Comparison of ENCODE assay signal across 13 mouse cellular contexts in genomic region chr4:43309696-43310338, GRCm38 (mm10). TPM values are rescaled to one million over a fixed set of nuclear protein-coding genes. Genes with fewer than 3 reads are reported as not detected.
A peak's percentile ranks its signal among the peaks of the same experiment; 100 is the strongest.
DNase-seq lines count a peak whose midpoint lies in the region; ATAC-seq and TF ChIP-seq lines count a peak whose summit lies in the region.
"Had no signal": no experiment of that assay in that cellular context is flagged by ENCODE, and none has a peak within 500 bp of the region (broad histone marks: within the 10 kb centered on the region; RNA-seq: fewer than 3 reads in every experiment).

No protein-coding gene starts in this region.

- DNase-seq in brain, embryonic 14.5 days (ENCODE audit: low read depth) = peak; percentile 65
- peak; percentile 21 to 47 for DNase-seq in kidney, postnatal 4 days
- DNase-seq in neural tube, embryonic 11.5 days (ENCODE audit: low spot score) = peak; percentile 73
- DNase-seq in spleen, adult 12 weeks (ENCODE audit: low spot score) = no peak
- no peak for DNase-seq in lung, postnatal 4 days
- DNase-seq: heart, adult 18-20 months; right cerebral cortex, postnatal 14 days had no signal

- no peak overlapping the region for H3K9ac ChIP-seq in hindbrain, embryonic 12.5 days
- H3K9ac ChIP-seq in neural tube, embryonic 11.5 days (ENCODE audit: low read length) = no peak overlapping the region
- H3K9ac ChIP-seq: liver, embryonic 15.5 days had no signal

- no peak for TF ChIP-seq CTCF in brain, embryonic 14.5 days (IDR thresholded peaks at IDR 0.05; ENCODE audit: borderline replicate concordance, extremely low read depth, insufficient read depth, insufficient read length)

- peak; percentile 84 for ATAC-seq in hindbrain, embryonic 12.5 days (ENCODE audit: low FRiP score)
- ATAC-seq in neural tube, embryonic 11.5 days (ENCODE audit: insufficient read depth, low FRiP score, low TSS enrichment) = peak; percentile 93
- no peak for ATAC-seq in frontal cortex, adult (ENCODE audit: low TSS enrichment)

- 0 out of 2 replicates have a peak overlapping the region, but pooled peaks have one; percentile 24 for H3K4me2 ChIP-seq in hindbrain, embryonic 12.5 days (replicated peaks)
- no peak overlapping the region for H3K4me2 ChIP-seq in neural tube, embryonic 11.5 days (ENCODE audit: low read depth)
- H3K4me2 ChIP-seq: liver, embryonic 15.5 days had no signal

- TF ChIP-seq POLR2A in brain, embryonic 14.5 days (IDR thresholded peaks at IDR 0.05; ENCODE audit: borderline replicate concordance, extremely low read depth, insufficient read depth, insufficient read length, poor library complexity, severe bottlenecking) = no peak

- WGBS in hindbrain, embryonic 12.5 days = 24% methylated on average over 11 of the region's 11 CpGs
- 18% methylated on average over 11 of the region's 11 CpGs for WGBS in neural tube, embryonic 11.5 days

- no peak overlapping the region for H3K4me3 ChIP-seq in hindbrain, embryonic 12.5 days
- H3K4me3 ChIP-seq in neural tube, embryonic 11.5 days (ENCODE audit: low read depth, low read length) = no peak overlapping the region
- H3K4me3 ChIP-seq: forebrain, embryonic 10.5 days; left cerebral cortex, adult 2 months; liver, embryonic 15.5 days; megakaryocyte, embryonic 14.5 days had no signal

- no peaks in the 10 kb centered on the region for H3K9me3 ChIP-seq in hindbrain, embryonic 12.5 days (replicated peaks)
- H3K9me3 ChIP-seq in neural tube, embryonic 11.5 days (ENCODE audit: control insufficient read depth, low read length) = no peaks in the 10 kb centered on the region
- H3K9me3 ChIP-seq: forebrain, embryonic 10.5 days; liver, embryonic 15.5 days; megakaryocyte, embryonic 14.5 days had no signal

- H3K4me1 ChIP-seq in hindbrain, embryonic 12.5 days = peaks cover 11% of the 10 kb centered on the region; the same call in 1 of the 2 replicates
- H3K4me1 ChIP-seq in neural tube, embryonic 11.5 days (ENCODE audit: control insufficient read depth, insufficient read depth, low read length) = no peaks in the 10 kb centered on the region
- H3K4me1 ChIP-seq: liver, embryonic 15.5 days had no signal

- no peaks in the 10 kb centered on the region for H3K27me3 ChIP-seq in hindbrain, embryonic 12.5 days
- no peaks in the 10 kb centered on the region for H3K27me3 ChIP-seq in neural tube, embryonic 11.5 days (ENCODE audit: control insufficient read depth, insufficient read depth, low read length)
- H3K27me3 ChIP-seq: liver, embryonic 15.5 days had no signal

- peak overlapping the region; percentile 68 for H3K27ac ChIP-seq in hindbrain, embryonic 12.5 days
- peak overlapping the region; percentile 36; the same call in 1 of the 2 replicates for H3K27ac ChIP-seq in neural tube, embryonic 11.5 days (ENCODE audit: low read depth, low read length)
- H3K27ac ChIP-seq: forebrain, embryonic 10.5 days; left cerebral cortex, adult 2 months; liver, embryonic 15.5 days had no signal

- no peaks in the 10 kb centered on the region for H3K36me3 ChIP-seq in hindbrain, embryonic 12.5 days
- no peaks in the 10 kb centered on the region for H3K36me3 ChIP-seq in neural tube, embryonic 11.5 days (ENCODE audit: control insufficient read depth, insufficient read depth, low read length)
- H3K36me3 ChIP-seq: forebrain, embryonic 10.5 days; liver, embryonic 15.5 days had no signal

RNA-seq across cellular contexts. Expression of gene Atp8b5, which starts 42.9 kb away (rescaled TPM):
- 0.63 and 0.88 TPM in 2 replicates for polyA plus RNA-seq in brain, embryonic 14.5 days (2012; rRNA removed)
- 0.18 and 0.34 TPM in 2 replicates for polyA plus RNA-seq in hindbrain, embryonic 12.5 days (2016; fragmentation: Nextera tagmentation; extraction: Ambion mirVana)
- 0.35 and 0.52 TPM in 2 replicates for polyA plus RNA-seq in neural tube, embryonic 11.5 days (2014; fragmentation: Nextera tagmentation; extraction: Ambion mirVana)

Comparison
In these comparisons a context has a peak if more than half of its experiments do, and no peak if none do; other contexts are left out.
1. DNase-seq: peak in brain, embryonic 14.5 days (single experiment), kidney, postnatal 4 days (2 of 2) and neural tube, embryonic 11.5 days (single experiment); none in spleen, adult 12 weeks (single experiment) and lung, postnatal 4 days (0 of 2).